Mouse (Mus musculus): ENCODE data around the gene Fcrl5. TPM values are rescaled to one million over a fixed set of nuclear protein-coding genes. Genes with fewer than 3 reads are reported as not detected.
A peak's percentile ranks its signal among the peaks of the same experiment; 100 is the strongest.

Gene Fcrl5
- total and polyA plus RNA-seq, 3 experiments = 3.8 to 19.2 (median 16.9) TPM

DNA sequence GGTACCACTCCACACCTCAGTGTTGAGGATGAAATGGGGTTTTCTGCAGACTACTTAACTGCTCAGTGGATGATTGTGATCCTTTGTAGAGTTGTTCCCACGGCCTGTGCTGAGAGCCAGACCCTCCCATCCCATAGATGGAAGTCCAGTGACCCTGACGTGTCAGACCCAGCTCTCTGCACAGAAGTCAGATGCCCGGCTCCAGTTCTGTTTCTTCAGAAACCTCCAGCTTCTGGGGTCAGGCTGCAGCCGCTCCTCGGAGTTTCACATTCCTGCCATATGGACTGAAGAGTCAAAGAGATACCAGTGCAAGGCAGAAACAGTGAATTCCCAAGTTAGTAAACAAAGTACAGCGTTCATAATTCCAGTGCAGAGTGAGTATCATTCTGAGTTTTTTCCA lies 8.4 kb downstream of the Fcrl5 start (continued):
- TF ChIP-seq NRF1 (IDR thresholded peaks at IDR 0.05; ENCODE audit: low read depth, low read length) = no peak
- no peak for TF ChIP-seq HCFC1 (IDR thresholded peaks at IDR 0.05; ENCODE audit: low read depth, low read length)
- TF ChIP-seq ELF1 (IDR thresholded peaks at IDR 0.05; ENCODE audit: low read depth, low read length) = no peak

DNA sequence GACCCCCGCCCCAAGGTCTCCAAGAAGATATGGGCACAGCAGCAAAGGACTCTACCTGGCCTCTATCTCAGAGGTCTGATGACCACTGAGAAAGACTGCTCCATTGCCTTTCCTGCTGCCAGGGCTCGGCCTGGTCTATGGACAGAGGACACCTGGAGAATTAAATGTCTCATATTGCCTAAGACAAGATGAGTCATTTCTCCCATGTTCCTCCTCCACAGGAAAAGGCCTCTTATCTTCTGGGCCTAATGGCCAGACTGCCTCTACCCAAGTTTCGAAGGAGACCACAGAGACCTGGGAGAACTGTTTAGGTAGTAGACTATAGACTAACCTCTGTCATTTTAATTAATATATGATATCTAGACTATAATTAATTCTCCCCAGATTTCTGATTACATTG lies 29.9 kb downstream of the Fcrl5 start:
- no peaks in the 10 kb centered on the region for H3K27me3 ChIP-seq (replicated peaks)
- H3K9me3 ChIP-seq (replicated peaks; ENCODE audit: low read length) = peaks cover 2% of the 10 kb centered on the region
- DNase-seq (ENCODE audit: extremely low read depth) = peak; percentile 32
- H3K36me3 ChIP-seq (replicated peaks in 1 of 2; ENCODE audit: control insufficient read depth in 1 of 2, insufficient read depth in 1 of 2, low read length in 1 of 2) = peaks cover 0 to 6% of the 10 kb centered on the region in 2 experiments
- TF ChIP-seq E2F4 (IDR thresholded peaks at IDR 0.05; ENCODE audit: insufficient replicate concordance, low read depth, low read length) = no peak
- TF ChIP-seq EP300 (IDR thresholded peaks at IDR 0.05; ENCODE audit: low read length) = peak; percentile 76
- no peak for TF ChIP-seq RCOR1 (conservative IDR thresholded peaks at IDR 0.05; ENCODE audit: low read depth, low read length)
- TF ChIP-seq IRF4 (IDR thresholded peaks at IDR 0.05; ENCODE audit: low read depth, low read length) = peak; percentile 66
- TF ChIP-seq TCF12 (IDR thresholded peaks at IDR 0.05; ENCODE audit: low read depth, low read length) = 0 out of 2 replicates have a peak, but pooled peaks have one; percentile 32
- TF ChIP-seq JUN (IDR thresholded peaks at IDR 0.05; ENCODE audit: insufficient read depth, low read depth, low read length) = peak; percentile 72
- no peak for TF ChIP-seq ZC3H11A (IDR thresholded peaks at IDR 0.05; ENCODE audit: low read depth, low read length)
- no peak for TF ChIP-seq MAFK (IDR thresholded peaks at IDR 0.05; ENCODE audit: insufficient replicate concordance, low read length)
- TF ChIP-seq JUND (conservative IDR thresholded peaks at IDR 0.05; ENCODE audit: low read depth, low read length) = peak; percentile 84
- dilution Hi-C loops (cut with MboI; ENCODE audit: extremely low pct_ligation_motif_present, extremely low pct_unique_long_range_greater_than_20kb, low sequenced_read_pairs) (no loop called here), in situ Hi-C loops (cut with MboI; ENCODE audit: low pct_ligation_motif_present, low pct_unique_long_range_greater_than_20kb, low sequenced_read_pairs) (no loop called here)
- no peaks in the 10 kb centered on the region for H3K79me2 ChIP-seq (replicated peaks; ENCODE audit: control insufficient read depth, extremely low read depth, insufficient read depth, poor library complexity, severe bottlenecking)
- H3K4me2 ChIP-seq (ENCODE audit: insufficient read depth, low read depth, poor library complexity, severe bottlenecking) = no peak overlapping the region
- H3K4me3 ChIP-seq (replicated peaks in 1 of 3; ENCODE audit: low read depth in 2 of 3, low read length in 2 of 3, poor library complexity in 1 of 3) = no peak overlapping the region
- peaks cover 3 to 8% of the 10 kb centered on the region in 2 experiments; a peak in 3 of 4 replicates for H3K4me1 ChIP-seq (ENCODE audit: control insufficient read depth in 1 of 2, insufficient read depth in 2 of 2)
- no peak overlapping the region for H3K27ac ChIP-seq (ENCODE audit: insufficient read depth, low read depth)
- no peak overlapping the region for H3K9ac ChIP-seq (ENCODE audit: insufficient read depth, low read depth)

DNA sequence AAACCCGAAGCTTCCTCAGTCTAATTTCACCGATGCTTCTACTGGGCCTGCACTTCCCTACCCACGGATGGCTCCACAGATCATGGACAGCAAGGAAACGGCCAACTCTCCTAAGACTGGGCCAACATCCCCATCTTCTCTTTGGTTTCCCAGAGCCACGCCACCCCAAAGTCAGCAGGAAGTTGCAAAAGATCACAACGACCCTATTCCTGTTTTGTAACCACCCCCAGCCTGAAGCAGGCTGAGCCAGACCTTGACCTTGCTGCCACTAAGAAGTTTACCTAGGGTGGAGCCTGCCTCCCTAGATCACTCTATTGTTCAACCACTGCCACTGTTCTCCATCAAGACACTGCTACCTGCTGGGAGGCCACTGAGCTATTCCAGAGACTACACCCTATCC lies 31.4 kb downstream of the Fcrl5 start:
- in situ Hi-C loops (cut with MboI; ENCODE audit: low pct_ligation_motif_present, low pct_unique_long_range_greater_than_20kb, low sequenced_read_pairs) (no loop called here), dilution Hi-C loops (cut with MboI; ENCODE audit: extremely low pct_ligation_motif_present, extremely low pct_unique_long_range_greater_than_20kb, low sequenced_read_pairs) (no loop called here)
- Histone ChIP-seq H3K4me1 (ENCODE audit: control insufficient read depth in 1 of 2, insufficient read depth in 2 of 2) (peaks cover 3 to 8% of the 10 kb centered on the region in 2 experiments; a peak in 3 of 4 replicates), H3K4me2 (ENCODE audit: insufficient read depth, low read depth, poor library complexity, severe bottlenecking) (no peak overlapping the region), H3K27ac (ENCODE audit: insufficient read depth, low read depth) (no peak overlapping the region), H3K79me2 (replicated peaks; ENCODE audit: control insufficient read depth, extremely low read depth, insufficient read depth, poor library complexity, severe bottlenecking) (no peaks in the 10 kb centered on the region), H3K36me3 (replicated peaks in 1 of 2; ENCODE audit: control insufficient read depth in 1 of 2, insufficient read depth in 1 of 2, low read length in 1 of 2) (peaks cover 0 to 6% of the 10 kb centered on the region in 2 experiments), H3K9ac (ENCODE audit: insufficient read depth, low read depth) (no peak overlapping the region), H3K27me3 (replicated peaks) (no peaks in the 10 kb centered on the region), H3K4me3 (replicated peaks in 1 of 3; ENCODE audit: low read depth in 2 of 3, low read length in 2 of 3, poor library complexity in 1 of 3) (no peak overlapping the region), H3K9me3 (replicated peaks; ENCODE audit: low read length) (peaks cover 2% of the 10 kb centered on the region)
- TF ChIP-seq CHD2 (IDR thresholded peaks at IDR 0.05; ENCODE audit: low read length) (no peak), MAZ (IDR thresholded peaks at IDR 0.05; ENCODE audit: low read depth, low read length) (no peak), CTCF (conservative IDR thresholded peaks at IDR 0.05 in 1 of 2, IDR thresholded peaks at IDR 0.05 in 1 of 2; ENCODE audit: low read depth in 2 of 2, low read length in 2 of 2) (no peak), TBP (conservative IDR thresholded peaks at IDR 0.05; ENCODE audit: low read depth, low read length) (no peak), BHLHE40 (IDR thresholded peaks at IDR 0.05; ENCODE audit: low read depth, low read length) (no peak), SIN3A (IDR thresholded peaks at IDR 0.05; ENCODE audit: low read length) (no peak), RCOR1 (conservative IDR thresholded peaks at IDR 0.05; ENCODE audit: low read depth, low read length) (no peak), USF1 (IDR thresholded peaks at IDR 0.05; ENCODE audit: low read depth, low read length) (no peak), KAT2A (IDR thresholded peaks at IDR 0.05; ENCODE audit: insufficient replicate concordance, low read length) (no peak), ETS1 (conservative IDR thresholded peaks at IDR 0.05; ENCODE audit: low read depth, low read length) (no peak)
- DNase-seq (ENCODE audit: extremely low read depth) = no peak

Measured in CH12.LX (cell line).